Mouse (Mus musculus): ENCODE measurements around the gene Gm43738. TPM values are rescaled to one million over a fixed set of nuclear protein-coding genes. Genes with fewer than 3 reads are reported as not detected.

Gene Gm43738
- polyA plus RNA-seq, 2 experiments, result 0.02 to 0.04 TPM

DNA sequence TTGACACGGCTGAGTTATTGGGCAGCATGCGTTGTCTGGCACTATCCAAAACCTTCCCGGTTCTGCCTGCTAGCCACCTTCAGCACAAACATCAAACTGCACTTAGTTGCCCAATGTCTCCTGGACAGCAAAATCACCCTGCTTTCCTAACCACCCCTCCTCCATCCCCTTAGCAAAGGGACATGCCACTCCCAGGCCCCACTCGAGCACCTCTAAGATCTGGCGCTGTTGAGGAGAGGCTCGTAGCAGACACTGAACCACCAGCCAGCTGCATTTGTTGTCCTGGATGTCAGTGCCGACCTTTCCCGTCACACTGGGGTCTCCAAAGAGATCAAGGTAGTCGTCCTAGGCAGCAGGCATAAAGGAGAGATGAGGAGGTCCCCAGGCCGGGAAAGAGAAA is 6.9 kb downstream of the Gm43738 start:
- ATAC-seq (ENCODE audit: insufficient read depth), result no peak
- peaks cover 10% of the 10 kb centered on the region in 2 experiments for H3K4me1 ChIP-seq (replicated peaks; ENCODE audit: control insufficient read depth in 2 of 2, insufficient read depth in 2 of 2, low read length in 1 of 2)
- no peak for TF ChIP-seq EP300 (IDR thresholded peaks at IDR 0.05; ENCODE audit: low read depth)
- no peak for TF ChIP-seq CTCF (IDR thresholded peaks at IDR 0.05; ENCODE audit: low read depth)

DNA sequence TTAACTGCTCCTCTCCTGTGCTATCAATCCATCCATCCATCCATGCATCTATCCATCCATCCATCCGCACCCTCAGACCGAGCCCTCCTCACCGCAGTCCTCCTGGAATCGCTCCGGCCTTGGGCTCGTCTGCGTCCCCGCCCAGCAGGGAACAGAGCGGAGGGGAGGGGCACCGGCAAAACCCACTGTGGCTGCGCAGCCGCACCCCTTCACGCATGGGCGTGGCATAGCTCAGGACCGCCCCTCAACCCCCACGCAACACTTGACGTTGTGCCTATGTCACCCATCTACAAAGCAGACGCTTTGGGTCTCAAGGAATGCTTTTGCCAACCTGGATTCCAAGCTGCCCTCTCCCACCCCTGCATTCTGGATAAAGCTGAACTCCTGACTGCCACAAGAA is 7.7 kb downstream of the Gm43738 start, which contains the start of gene Rusc1:
Gene Rusc1 (minus strand): TSS at position 137 of the 400 bp plus-strand sequence.
- DNase-seq (ENCODE audit: low read depth in 3 of 3, low spot score in 3 of 3), result peak; percentile 50 to 60 (median 55)
- H3K4me2 ChIP-seq (ENCODE audit: low read depth), result peak within 1 kb of the TSS; percentile 48
- H3K36me3 ChIP-seq (replicated peaks; ENCODE audit: control insufficient read depth, insufficient read depth, low read depth), result peaks cover 17% of the 10 kb centered on the region
- H3K9ac ChIP-seq (replicated peaks), result no peak within 1 kb of the TSS; the same call in 1 of the 2 replicates
- no peak within 1 kb of the TSS for H3K4me3 ChIP-seq (ENCODE audit: insufficient read depth in 1 of 2, low read depth in 2 of 2, low read length in 2 of 2)
- TF ChIP-seq EP300 (IDR thresholded peaks at IDR 0.05; ENCODE audit: low read depth) (no peak), CTCF (IDR thresholded peaks at IDR 0.05; ENCODE audit: low read depth) (no peak)
- H3K4me1 ChIP-seq (replicated peaks; ENCODE audit: control insufficient read depth in 2 of 2, insufficient read depth in 2 of 2, low read length in 1 of 2), result peaks cover 11 to 13% of the 10 kb centered on the region in 2 experiments
- WGBS (ENCODE audit: insufficient replicate concordance), result 4% methylated on average over 18 of the region's 18 CpGs
- ATAC-seq (ENCODE audit: insufficient read depth), result peak; percentile 21
- H3K27me3 ChIP-seq (ENCODE audit: control insufficient read depth, insufficient read depth, low read length), result peaks cover 24% of the 10 kb centered on the region
- H3K27ac ChIP-seq, result no peak within 1 kb of the TSS
- no peaks in the 10 kb centered on the region for H3K9me3 ChIP-seq (ENCODE audit: control insufficient read depth, low read length)

More for the DNA sequence above, 6.9 kb downstream of the Gm43738 start:
- DNase-seq (ENCODE audit: low read depth in 3 of 3, low spot score in 3 of 3), result no peak
- Histone ChIP-seq H3K4me3 (ENCODE audit: insufficient read depth in 1 of 2, low read depth in 2 of 2, low read length in 2 of 2) (no peak overlapping the region), H3K27ac (no peak overlapping the region), H3K9ac (replicated peaks) (no peak overlapping the region), H3K4me2 (ENCODE audit: low read depth) (no peak overlapping the region), H3K9me3 (ENCODE audit: control insufficient read depth, low read length) (no peaks in the 10 kb centered on the region), H3K27me3 (ENCODE audit: control insufficient read depth, insufficient read depth, low read length) (peaks cover 24% of the 10 kb centered on the region), H3K36me3 (replicated peaks; ENCODE audit: control insufficient read depth, insufficient read depth, low read depth) (peaks cover 20% of the 10 kb centered on the region)
- 82% methylated on average over 10 of the region's 10 CpGs for WGBS (ENCODE audit: insufficient replicate concordance)

DNA sequence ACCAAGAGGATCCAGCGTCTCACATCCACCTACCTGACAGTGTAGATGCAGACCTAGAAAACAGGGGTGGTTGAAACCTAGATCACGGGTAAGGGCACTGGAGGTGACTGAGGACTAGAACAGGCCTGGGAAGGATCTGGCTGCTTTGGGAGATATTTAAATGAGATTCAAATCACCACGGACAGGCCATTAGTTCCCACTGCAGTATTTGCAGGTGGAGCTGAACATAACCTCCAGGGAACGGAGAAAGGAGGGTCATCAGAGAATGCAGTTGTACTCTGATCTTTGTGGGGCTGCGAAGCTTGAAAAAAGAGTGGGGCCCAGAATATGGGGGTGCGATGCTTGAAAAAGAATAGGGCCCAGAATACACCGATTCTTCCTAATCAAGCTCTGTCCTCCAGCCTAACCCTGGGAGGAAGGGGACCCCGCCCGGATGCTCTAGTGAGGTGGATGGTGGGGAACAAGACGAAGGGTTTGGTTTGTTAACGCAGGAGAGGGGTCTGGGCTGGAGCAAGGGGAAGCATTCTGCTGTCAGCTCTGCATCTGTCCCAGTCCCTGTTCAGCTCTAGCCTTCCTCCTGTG is 8.3 kb downstream of the Gm43738 start:
- H3K4me1 ChIP-seq (replicated peaks; ENCODE audit: control insufficient read depth in 2 of 2, insufficient read depth in 2 of 2, low read length in 1 of 2), result peaks cover 12 to 17% of the 10 kb centered on the region in 2 experiments
- ATAC-seq (ENCODE audit: insufficient read depth) (no peak), DNase-seq (ENCODE audit: low read depth in 3 of 3, low spot score in 3 of 3) (no peak)
- no peaks in the 10 kb centered on the region for H3K9me3 ChIP-seq (ENCODE audit: control insufficient read depth, low read length)
- H3K9ac ChIP-seq (replicated peaks), result no peak overlapping the region
- H3K4me3 ChIP-seq (ENCODE audit: insufficient read depth in 1 of 2, low read depth in 2 of 2, low read length in 2 of 2), result no peak overlapping the region
- H3K27ac ChIP-seq, result no peak overlapping the region
- peaks cover 24% of the 10 kb centered on the region for H3K27me3 ChIP-seq (ENCODE audit: control insufficient read depth, insufficient read depth, low read length)
- WGBS (ENCODE audit: insufficient replicate concordance), result 31% methylated on average over 11 of the region's 11 CpGs
- no peak for TF ChIP-seq EP300 (IDR thresholded peaks at IDR 0.05; ENCODE audit: low read depth)
- no peak for TF ChIP-seq CTCF (IDR thresholded peaks at IDR 0.05; ENCODE audit: low read depth)
- peaks cover 15% of the 10 kb centered on the region for H3K36me3 ChIP-seq (replicated peaks; ENCODE audit: control insufficient read depth, insufficient read depth, low read depth)
- peak overlapping the region; percentile 48 for H3K4me2 ChIP-seq (ENCODE audit: low read depth)

DNA sequence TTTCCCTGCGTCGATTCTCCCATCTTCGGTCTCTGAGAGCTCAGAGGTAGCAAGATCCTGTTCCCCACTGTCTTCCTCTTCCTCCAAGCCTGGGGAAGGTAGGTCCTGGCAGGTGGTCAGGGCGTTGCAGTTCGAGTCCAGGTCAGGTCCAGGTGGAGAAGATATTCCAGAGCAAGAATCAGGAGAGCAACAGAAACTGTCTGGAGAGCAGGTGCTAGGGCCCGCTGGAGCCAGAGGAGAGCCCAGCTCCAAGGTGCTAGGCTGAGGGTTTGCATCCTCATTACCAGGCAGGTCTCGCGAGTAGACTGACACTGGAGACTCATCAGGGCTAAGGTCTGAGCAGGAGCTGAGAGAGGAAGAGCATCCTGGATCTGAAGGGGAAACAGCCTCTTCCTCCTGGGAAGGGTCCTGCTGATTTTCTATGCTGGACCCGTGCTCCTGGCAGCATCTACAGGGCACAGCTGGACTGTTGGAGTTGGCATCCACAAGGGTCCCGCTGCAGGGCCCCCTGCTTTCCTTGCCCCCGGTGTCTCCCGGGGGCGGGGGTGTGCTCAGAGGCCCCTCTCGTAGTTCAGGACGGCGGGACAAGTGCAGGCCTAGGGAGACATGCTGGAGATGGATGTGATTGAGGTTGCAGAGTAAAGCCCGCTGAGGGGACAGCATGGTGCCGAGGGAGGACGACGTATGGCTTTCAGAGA is 8.9 kb downstream of the Gm43738 start:
- no peak for DNase-seq (ENCODE audit: low read depth in 3 of 3, low spot score in 3 of 3)
- WGBS (ENCODE audit: insufficient replicate concordance), result 14% methylated on average over 20 of the region's 20 CpGs
- Histone ChIP-seq H3K9me3 (ENCODE audit: control insufficient read depth, low read length) (no peaks in the 10 kb centered on the region), H3K27me3 (ENCODE audit: control insufficient read depth, insufficient read depth, low read length) (peaks cover 24% of the 10 kb centered on the region), H3K4me3 (ENCODE audit: insufficient read depth in 1 of 2, low read depth in 2 of 2, low read length in 2 of 2) (0 out of 4 replicates have a peak overlapping the region, but pooled peaks of 1 of the 2 experiments have one; percentile 64), H3K36me3 (replicated peaks; ENCODE audit: control insufficient read depth, insufficient read depth, low read depth) (peaks cover 8% of the 10 kb centered on the region), H3K27ac (no peak overlapping the region), H3K4me1 (replicated peaks; ENCODE audit: control insufficient read depth in 2 of 2, insufficient read depth in 2 of 2, low read length in 1 of 2) (peaks cover 13 to 17% of the 10 kb centered on the region in 2 experiments), H3K9ac (replicated peaks) (no peak overlapping the region), H3K4me2 (ENCODE audit: low read depth) (peak overlapping the region; percentile 96)
- TF ChIP-seq CTCF (IDR thresholded peaks at IDR 0.05; ENCODE audit: low read depth) (no peak), EP300 (IDR thresholded peaks at IDR 0.05; ENCODE audit: low read depth) (no peak)
- no peak for ATAC-seq (ENCODE audit: insufficient read depth)
